Mouse (Mus musculus) embryonic facial prominence, embryonic 10.5 days (tissue): ENCODE measurements around the gene Ldlrad3. TPM values are rescaled to one million over a fixed set of nuclear protein-coding genes. Genes with fewer than 3 reads are reported as not detected.

Experiments
- DNase-seq: peaks from one replicate; pipeline ENCODE4 v3.0.0-alpha.2; 2017; ENCODE audit warnings: low spot score
- H3K27ac ChIP-seq: fragments of 300-500 bp; sonication (generic); replicated peaks from 2 replicates; pipeline ENCODE4 v1.5.1; 2016; ENCODE audit warnings: mild to moderate bottlenecking
- H3K27me3 ChIP-seq: fragments of 300-500 bp; sonication (generic); replicated peaks from 2 replicates; pipeline ENCODE4 v1.6.1; 2016; ENCODE audit warnings: low read depth, mild to moderate bottlenecking; ENCODE audit not compliant: poor library complexity, severe bottlenecking
- H3K36me3 ChIP-seq: fragments of 300-500 bp; sonication (generic); replicated peaks from 2 replicates; pipeline ENCODE4 v1.6.1; 2016; ENCODE audit warnings: mild to moderate bottlenecking, moderate library complexity
- H3K4me1 ChIP-seq: fragments of 300-500 bp; sonication (generic); 2 replicates; pipeline ENCODE4 v1.6.1; 2016
- H3K4me3 ChIP-seq: fragments of 300-500 bp; sonication (generic); 2 replicates; pipeline ENCODE4 v1.5.1; 2016; ENCODE audit warnings: mild to moderate bottlenecking, moderate library complexity
- H3K9me3 ChIP-seq: fragments of 300-500 bp; sonication (generic); 2 replicates; pipeline ENCODE4 v1.6.1; 2016; ENCODE audit warnings: mild to moderate bottlenecking
- WGBS: fragments of 180-500 bp; shearing (Covaris S2); methylation state at CpG from one replicate; pipeline ENCODE4 v1.1.7; 2016; 5-methylcytosine and 5-hydroxymethylcytosine counted together
- polyA plus RNA-seq: library from polyadenylated mRNA; unstranded; fragments of >200 nt; fragmentation: Nextera tagmentation; extraction: Ambion mirVana; gene quantifications from 2 replicates; pipeline ENCODE4 v1.2.1, GENCODE M21; 2016

Gene Ldlrad3
- polyA plus RNA-seq, 1 experiment from 2014 or later, result 56.5 TPM

GRCm38 (mm10) chr2:102202211-102202770 is 16.1 kb upstream of the Ldlrad3 start:
- 79% methylated on average over 2 of the region's 2 CpGs for WGBS
- H3K4me1 ChIP-seq, result peaks cover 23% of the 10 kb centered on the region
- no peaks in the 10 kb centered on the region for H3K36me3 ChIP-seq
- no peak overlapping the region for H3K4me3 ChIP-seq
- peaks cover 30% of the 10 kb centered on the region for H3K27me3 ChIP-seq
- H3K27ac ChIP-seq, result no peak overlapping the region
- DNase-seq, result no peak
- no peaks in the 10 kb centered on the region for H3K9me3 ChIP-seq

DNA sequence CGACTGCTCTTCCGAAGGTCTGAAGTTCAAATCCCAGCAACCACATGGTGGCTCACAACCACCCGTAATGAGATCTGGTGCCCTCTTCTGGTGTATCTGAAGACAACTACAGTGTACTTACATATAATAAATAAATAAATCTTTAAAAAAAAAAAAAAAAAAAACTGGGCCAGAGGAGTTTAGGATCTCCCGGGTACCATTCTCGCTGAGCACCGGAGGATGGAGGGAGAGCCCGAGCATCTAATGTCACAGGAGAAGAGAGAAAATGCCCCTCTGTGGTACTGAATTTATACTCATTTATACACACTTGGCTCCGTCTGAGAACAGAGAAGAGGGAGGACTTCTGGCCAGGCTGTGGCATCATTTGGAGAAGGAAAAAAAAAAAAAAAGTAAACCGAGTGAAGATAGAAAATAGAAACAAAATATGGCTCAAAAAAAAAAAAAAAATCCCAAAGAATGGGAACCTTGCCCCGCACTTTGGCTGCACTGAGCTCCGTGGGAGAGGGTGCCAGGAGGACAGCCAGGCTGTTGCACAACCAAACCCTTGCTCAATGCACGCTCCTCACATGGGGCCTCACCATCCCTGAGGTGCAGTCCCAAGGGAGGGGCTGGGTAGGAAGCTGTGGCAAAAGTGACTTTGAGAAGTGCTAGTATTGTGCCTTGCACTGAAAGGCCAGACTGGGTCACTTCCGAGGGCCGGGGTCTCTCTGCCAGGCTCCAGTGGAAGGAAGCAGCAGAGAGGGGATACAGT is 15.2 kb upstream of the Ldlrad3 start:
- DNase-seq, result no peak
- Histone ChIP-seq H3K27me3 (peaks cover 21% of the 10 kb centered on the region), H3K4me3 (no peak overlapping the region), H3K27ac (no peak overlapping the region), H3K36me3 (no peaks in the 10 kb centered on the region), H3K9me3 (no peaks in the 10 kb centered on the region), H3K4me1 (peaks cover 24% of the 10 kb centered on the region)
- 78% methylated on average over 14 of the region's 14 CpGs for WGBS

- peaks cover 7% of the 10 kb centered on the region; the same call in 1 of the 2 replicates for H3K27me3 ChIP-seq
- DNase-seq, result peak; percentile 33
- 74% methylated on average over 1 of the region's 1 CpGs for WGBS
- H3K36me3 ChIP-seq, result no peaks in the 10 kb centered on the region
- peaks cover 20% of the 10 kb centered on the region for H3K4me1 ChIP-seq
- no peak overlapping the region for H3K4me3 ChIP-seq
- no peak overlapping the region for H3K27ac ChIP-seq
- H3K9me3 ChIP-seq, result no peaks in the 10 kb centered on the region
These were observed 11.1 kb upstream of the Ldlrad3 start for GRCm38 (mm10) chr2:102197332-102197731.

GRCm38 (mm10) chr2:102196709-102197108 is 10.5 kb upstream of the Ldlrad3 start:
- no peaks in the 10 kb centered on the region for H3K9me3 ChIP-seq
- DNase-seq, result no peak
- H3K27ac ChIP-seq, result no peak overlapping the region
- peaks cover 20% of the 10 kb centered on the region for H3K4me1 ChIP-seq
- H3K27me3 ChIP-seq, result peaks cover 7% of the 10 kb centered on the region; the same call in 1 of the 2 replicates
- WGBS, result 74% methylated on average over 8 of the region's 8 CpGs
- H3K4me3 ChIP-seq, result no peak overlapping the region
- no peaks in the 10 kb centered on the region for H3K36me3 ChIP-seq

DNA sequence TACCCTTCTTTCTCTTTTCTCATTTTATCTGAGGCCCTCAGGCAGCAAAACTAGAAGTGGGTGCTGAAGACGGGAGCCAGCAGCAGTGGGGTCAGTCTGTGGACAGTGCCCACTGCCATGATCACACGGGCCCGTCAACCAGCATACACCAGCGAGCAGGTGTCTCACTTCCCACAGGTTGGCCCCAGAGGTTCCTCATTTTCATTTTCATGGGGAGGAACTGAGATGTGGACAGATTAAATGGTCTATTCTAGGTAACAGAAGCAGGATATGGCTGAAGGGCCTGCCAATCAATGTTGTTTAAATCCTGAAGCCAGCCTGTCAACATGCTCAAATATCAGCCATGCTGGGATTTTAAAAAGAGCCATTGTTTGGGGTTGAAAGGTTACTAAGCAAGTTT is 9.3 kb upstream of the Ldlrad3 start:
- Histone ChIP-seq H3K27me3 (peaks cover 7% of the 10 kb centered on the region; the same call in 1 of the 2 replicates), H3K4me1 (peaks cover 20% of the 10 kb centered on the region), H3K9me3 (no peaks in the 10 kb centered on the region), H3K27ac (no peak overlapping the region), H3K36me3 (no peaks in the 10 kb centered on the region), H3K4me3 (no peak overlapping the region)
- 85% methylated on average over 4 of the region's 4 CpGs for WGBS
- DNase-seq, result no peak

DNA sequence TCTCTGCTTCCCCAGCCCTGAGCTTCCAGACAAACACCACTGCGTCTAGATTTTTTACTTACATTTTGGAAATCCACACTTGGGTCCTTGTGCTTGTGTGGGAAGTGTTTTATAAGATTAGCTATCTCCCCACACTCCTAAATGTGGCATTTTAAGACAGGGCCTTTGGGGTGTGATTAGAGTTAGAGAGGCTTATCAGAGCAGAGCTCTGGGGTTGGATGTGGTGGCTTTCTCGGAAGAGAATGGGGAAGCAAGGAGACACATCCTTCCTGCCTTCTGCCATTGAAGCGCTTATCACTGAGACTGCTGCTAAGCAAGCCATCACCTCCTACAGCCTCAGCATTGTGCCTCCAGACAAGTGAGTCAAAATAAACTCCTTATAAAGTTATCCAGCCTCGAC is 8.1 kb upstream of the Ldlrad3 start:
- no peak overlapping the region for H3K27ac ChIP-seq
- WGBS, result 74% methylated on average over 4 of the region's 4 CpGs
- no peak overlapping the region for H3K4me3 ChIP-seq
- no peaks in the 10 kb centered on the region for H3K36me3 ChIP-seq
- DNase-seq, result no peak
- no peaks in the 10 kb centered on the region for H3K9me3 ChIP-seq
- no peaks in the 10 kb centered on the region for H3K27me3 ChIP-seq
- peaks cover 23% of the 10 kb centered on the region for H3K4me1 ChIP-seq

DNA sequence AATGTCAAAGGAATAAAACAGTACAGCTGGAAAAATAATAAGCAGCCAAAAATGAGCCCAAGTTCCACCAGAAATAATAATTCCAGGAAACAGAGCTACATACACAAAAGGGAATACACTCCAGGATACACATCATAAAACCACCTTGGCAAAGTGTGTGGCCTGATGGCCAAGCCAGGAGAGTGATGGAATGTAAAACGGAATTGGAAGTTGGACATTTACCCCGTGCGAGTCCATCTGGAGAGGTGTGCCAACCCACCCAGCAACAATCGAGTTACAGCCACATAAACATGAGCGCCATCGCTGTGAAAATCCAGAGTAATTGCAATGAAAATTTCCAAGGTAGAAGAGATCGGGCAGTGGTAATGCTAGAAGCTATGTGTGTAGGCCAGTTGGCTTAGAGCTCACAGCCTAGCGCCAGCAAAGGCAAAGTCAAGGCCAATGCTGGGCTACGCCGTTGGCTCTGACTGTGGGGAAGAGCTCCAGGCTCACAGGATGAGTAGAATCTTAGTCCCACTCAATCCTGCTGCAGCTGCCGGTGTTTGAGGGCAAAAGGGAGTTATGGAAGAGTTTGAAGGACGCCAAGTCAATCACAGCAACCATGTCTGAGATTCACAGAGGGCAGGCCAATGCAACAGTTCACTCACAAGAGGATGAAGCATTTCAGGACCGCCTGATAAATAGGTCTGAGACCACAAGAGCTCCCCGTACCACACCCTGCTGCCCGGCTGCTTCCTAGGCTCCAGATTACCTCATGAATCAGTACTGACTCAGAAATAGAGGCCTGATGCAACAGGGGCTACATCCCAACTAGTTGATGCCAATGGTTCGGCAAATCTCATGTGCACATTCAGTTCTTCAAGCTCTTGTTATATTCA is 7.0 kb upstream of the Ldlrad3 start:
- H3K36me3 ChIP-seq, result no peaks in the 10 kb centered on the region
- no peak overlapping the region for H3K4me3 ChIP-seq
- 93% methylated on average over 16 of the region's 16 CpGs for WGBS
- no peaks in the 10 kb centered on the region for H3K9me3 ChIP-seq
- no peak overlapping the region for H3K27ac ChIP-seq
- H3K27me3 ChIP-seq, result no peaks in the 10 kb centered on the region
- no peak for DNase-seq
- peaks cover 24% of the 10 kb centered on the region for H3K4me1 ChIP-seq

GRCm38 (mm10) chr2:102191736-102192135 is 5.6 kb upstream of the Ldlrad3 start:
- Histone ChIP-seq H3K36me3 (no peaks in the 10 kb centered on the region), H3K27ac (no peak overlapping the region), H3K4me1 (peaks cover 20% of the 10 kb centered on the region), H3K4me3 (no peak overlapping the region), H3K27me3 (no peaks in the 10 kb centered on the region), H3K9me3 (no peaks in the 10 kb centered on the region)
- no peak for DNase-seq
- WGBS, result 78% methylated on average over 4 of the region's 4 CpGs

- Histone ChIP-seq H3K9me3 (no peaks in the 10 kb centered on the region), H3K4me1 (peaks cover 21% of the 10 kb centered on the region), H3K36me3 (no peaks in the 10 kb centered on the region), H3K27ac (no peak overlapping the region), H3K4me3 (no peak overlapping the region), H3K27me3 (no peaks in the 10 kb centered on the region)
- DNase-seq, result no peak
These were observed 4.8 kb upstream of the Ldlrad3 start for GRCm38 (mm10) chr2:102190956-102191355.

- H3K4me1 ChIP-seq, result peaks cover 40% of the 10 kb centered on the region
- WGBS, result under 1% methylated on average over 24 of the region's 24 CpGs
- H3K27me3 ChIP-seq, result no peaks in the 10 kb centered on the region
- DNase-seq, result peak; percentile 62
- H3K27ac ChIP-seq, result peak overlapping the region; percentile 98
- no peaks in the 10 kb centered on the region for H3K9me3 ChIP-seq
- H3K4me3 ChIP-seq, result peak overlapping the region; percentile 80
- H3K36me3 ChIP-seq, result peaks cover 8% of the 10 kb centered on the region; the same call in 1 of the 2 replicates
These were observed 875 bp downstream of the Ldlrad3 start for GRCm38 (mm10) chr2:102185069-102185950.

DNA sequence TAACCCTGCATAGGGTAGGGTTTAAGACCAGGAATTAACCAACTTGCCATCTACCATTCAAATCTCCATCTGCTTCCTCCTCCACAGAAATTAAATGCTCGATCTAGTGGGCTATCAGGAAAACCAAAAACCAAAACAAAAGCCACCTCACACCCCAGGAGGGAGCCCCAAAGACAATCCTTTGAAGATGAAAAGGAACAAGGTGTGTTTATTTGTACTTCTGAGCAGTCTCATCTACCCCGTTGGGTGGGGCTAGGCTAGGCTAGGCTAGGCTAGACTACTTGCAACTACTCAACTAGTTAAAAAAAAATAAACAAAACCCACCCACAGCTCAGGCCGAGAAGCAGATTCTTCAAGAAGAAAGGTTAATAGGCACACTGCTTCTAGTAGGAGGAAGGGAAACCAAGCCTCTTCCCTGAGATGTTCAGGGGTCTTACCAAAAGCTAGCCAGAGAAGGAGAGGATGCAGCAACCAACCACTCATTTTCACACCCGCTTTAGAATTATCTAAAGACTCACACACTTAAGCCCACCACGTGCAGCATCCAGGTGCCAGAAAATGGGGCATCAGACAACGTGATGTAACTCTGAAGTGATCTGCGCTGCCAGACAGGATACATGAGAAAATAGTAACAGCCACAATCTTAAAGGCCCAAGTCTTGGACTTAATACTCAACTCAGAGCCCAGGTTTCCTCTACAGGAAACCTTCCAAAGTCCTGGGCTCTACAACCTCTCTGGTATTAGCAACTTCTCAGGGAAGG is 2.3 kb downstream of the Ldlrad3 start:
- Histone ChIP-seq H3K27ac (no peak overlapping the region), H3K4me3 (no peak overlapping the region; the same call in 1 of the 2 replicates), H3K9me3 (no peaks in the 10 kb centered on the region), H3K36me3 (peaks cover 17% of the 10 kb centered on the region; the same call in 1 of the 2 replicates), H3K4me1 (peaks cover 36% of the 10 kb centered on the region), H3K27me3 (no peaks in the 10 kb centered on the region)
- WGBS, result 75% methylated on average over 7 of the region's 7 CpGs
- no peak for DNase-seq
